ENCODE assay signal across 7 mouse cellular contexts in genomic region chr12:8498591-8499000, GRCm38 (mm10). TPM values are rescaled to one million over a fixed set of nuclear protein-coding genes. Genes with fewer than 3 reads are reported as not detected.
DNase-seq lines count a peak whose midpoint lies in the region; ATAC-seq and TF ChIP-seq lines count a peak whose summit lies in the region.

No protein-coding gene starts in this region.

- no peak for TF ChIP-seq EP300 in heart, postnatal 0 days (IDR thresholded peaks at IDR 0.05; ENCODE audit: low read depth)
- TF ChIP-seq EP300 in stomach, postnatal 0 days (optimal IDR thresholded peaks at IDR 0.05), result no peak

- peaks cover 29% of the 10 kb centered on the region for H3K79me3 ChIP-seq in C2C12 (ENCODE audit: low read depth)

- H3K27ac ChIP-seq in heart, postnatal 0 days (ENCODE audit: low read depth), result peak overlapping the region; percentile 100
- H3K27ac ChIP-seq in midbrain, embryonic 11.5 days (ENCODE audit: low read depth, low read length), result peak overlapping the region; percentile 98
- peak overlapping the region; percentile 100 for H3K27ac ChIP-seq in stomach, postnatal 0 days (replicated peaks)

- peak; percentile 41 for DNase-seq in 416B (ENCODE audit: low read depth)
- peak; percentile 60 for DNase-seq in embryo, embryonic 9.5 days (ENCODE audit: extremely low spot score)
- DNase-seq in heart, postnatal 0 days (ENCODE audit: low spot score), result no peak
- DNase-seq in left cerebral cortex, postnatal 36 days (ENCODE audit: low spot score in 2 of 2), result peak; percentile 47 to 64
- DNase-seq in midbrain, embryonic 11.5 days (ENCODE audit: low spot score, missing footprints), result peak; percentile 97
- DNase-seq in stomach, postnatal 0 days (ENCODE audit: low spot score), result peak; percentile 73

- peak overlapping the region; percentile 97 for H3K9ac ChIP-seq in heart, postnatal 0 days (replicated peaks; ENCODE audit: low read depth, low read length)
- peak overlapping the region; percentile 98 for H3K9ac ChIP-seq in midbrain, embryonic 11.5 days (ENCODE audit: low read length)
- peak overlapping the region; percentile 100 for H3K9ac ChIP-seq in stomach, postnatal 0 days (ENCODE audit: low read length)

- H3K4me2 ChIP-seq in heart, postnatal 0 days (ENCODE audit: low read depth, low read length), result peak overlapping the region; percentile 90
- peak overlapping the region; percentile 95 for H3K4me2 ChIP-seq in midbrain, embryonic 11.5 days
- H3K4me2 ChIP-seq in stomach, postnatal 0 days (replicated peaks; ENCODE audit: low read depth), result peak overlapping the region; percentile 92

- peaks cover 38% of the 10 kb centered on the region for H3K79me2 ChIP-seq in C2C12 (ENCODE audit: control insufficient read depth, insufficient read depth)

- peaks cover 17% of the 10 kb centered on the region for H3K36me3 ChIP-seq in C2C12 (ENCODE audit: control insufficient read depth, insufficient read depth)
- H3K36me3 ChIP-seq in heart, postnatal 0 days (replicated peaks; ENCODE audit: control insufficient read depth, insufficient read depth, low read length), result no peaks in the 10 kb centered on the region
- H3K36me3 ChIP-seq in midbrain, embryonic 11.5 days (ENCODE audit: control insufficient read depth, insufficient read depth, low read length), result no peaks in the 10 kb centered on the region
- H3K36me3 ChIP-seq in stomach, postnatal 0 days (ENCODE audit: control insufficient read depth, insufficient read depth, low read length), result no peaks in the 10 kb centered on the region

- peak overlapping the region; percentile 86 for H3K4me3 ChIP-seq in C2C12 (ENCODE audit: insufficient read depth, poor library complexity, severe bottlenecking)
- peak overlapping the region; percentile 83 for H3K4me3 ChIP-seq in heart, postnatal 0 days (ENCODE audit: low read depth, low read length)
- H3K4me3 ChIP-seq in midbrain, embryonic 11.5 days (ENCODE audit: low read depth, low read length), result peak overlapping the region; percentile 86
- H3K4me3 ChIP-seq in stomach, postnatal 0 days (ENCODE audit: low read depth, low read length), result peak overlapping the region; percentile 92

- H3K4me1 ChIP-seq in heart, postnatal 0 days (ENCODE audit: control insufficient read depth, insufficient read depth), result peaks cover 17% of the 10 kb centered on the region; the same call in 1 of the 2 replicates
- H3K4me1 ChIP-seq in midbrain, embryonic 11.5 days (ENCODE audit: control insufficient read depth, insufficient read depth, low read length), result peaks cover 26% of the 10 kb centered on the region
- H3K4me1 ChIP-seq in stomach, postnatal 0 days (replicated peaks; ENCODE audit: control insufficient read depth, insufficient read depth), result peaks cover 4% of the 10 kb centered on the region; the same call in 1 of the 2 replicates

- no peaks in the 10 kb centered on the region for H3K9me3 ChIP-seq in heart, postnatal 0 days (replicated peaks; ENCODE audit: control insufficient read depth, low read length)
- no peaks in the 10 kb centered on the region for H3K9me3 ChIP-seq in midbrain, embryonic 11.5 days (ENCODE audit: control insufficient read depth, low read length)
- no peaks in the 10 kb centered on the region for H3K9me3 ChIP-seq in stomach, postnatal 0 days (ENCODE audit: control insufficient read depth, low read length)

- ATAC-seq in heart, postnatal 0 days (ENCODE audit: insufficient read depth, low read depth), result no peak
- peak; percentile 5 for ATAC-seq in midbrain, embryonic 11.5 days (ENCODE audit: low FRiP score)
- ATAC-seq in stomach, postnatal 0 days (ENCODE audit: low FRiP score, low TSS enrichment), result no peak

- intact Hi-C loops in left cerebral cortex, postnatal 36 days (cut with DNase I), result loop anchor here (5.0 kb wide), 2 partner anchors 66 to 151 kb away; no protein-coding TSS in a partner anchor

- H3K27me3 ChIP-seq in C2C12 (ENCODE audit: control insufficient read depth, insufficient read depth, insufficient read length), result no peaks in the 10 kb centered on the region
- no peaks in the 10 kb centered on the region for H3K27me3 ChIP-seq in heart, postnatal 0 days (ENCODE audit: control insufficient read depth, insufficient read depth, low read length)
- H3K27me3 ChIP-seq in midbrain, embryonic 11.5 days (ENCODE audit: control insufficient read depth, insufficient read depth, low read length), result no peaks in the 10 kb centered on the region
- H3K27me3 ChIP-seq in stomach, postnatal 0 days (ENCODE audit: control insufficient read depth, insufficient read depth, low read length), result no peaks in the 10 kb centered on the region

- under 1% methylated on average over 12 of the region's 13 CpGs for WGBS in heart, postnatal 0 days
- WGBS in midbrain, embryonic 11.5 days, result 2% methylated on average over 12 of the region's 13 CpGs
- WGBS in stomach, postnatal 0 days, result 5% methylated on average over 9 of the region's 13 CpGs

- H3ac ChIP-seq in C2C12 (ENCODE audit: control insufficient read depth, insufficient read length, low read depth), result peak overlapping the region; percentile 66

- TF ChIP-seq CTCF in C2C12 (IDR thresholded peaks at IDR 0.05; ENCODE audit: control insufficient read depth, insufficient read depth, insufficient read length), result no peak
- peak; percentile 19 for TF ChIP-seq CTCF in heart, postnatal 0 days (IDR thresholded peaks at IDR 0.05; ENCODE audit: low read depth)
- TF ChIP-seq CTCF in stomach, postnatal 0 days (IDR thresholded peaks at IDR 0.05; ENCODE audit: low read depth), result peak; percentile 51

TF ChIP-seq in C2C12, 6 proteins besides CTCF, POLR2A, EP300 and RAD21:
- TF ChIP-seq FOSL1 (IDR thresholded peaks at IDR 0.05; ENCODE audit: insufficient read depth, low read length, poor library complexity, severe bottlenecking), result no peak
- TF ChIP-seq MYOG (IDR thresholded peaks at IDR 0.05; ENCODE audit: control insufficient read depth, extremely low read depth, insufficient read length), result no peak
- no peak for TF ChIP-seq CEBPB (IDR thresholded peaks at IDR 0.05; ENCODE audit: low read depth)
- no peak for TF ChIP-seq MAX (IDR thresholded peaks at IDR 0.05)
- TF ChIP-seq USF1 (IDR thresholded peaks at IDR 0.05; ENCODE audit: low read depth), result no peak
- TF ChIP-seq MYOD1 (IDR thresholded peaks at IDR 0.05; ENCODE audit: control insufficient read depth, insufficient read length, low read depth), result no peak

RNA-seq across cellular contexts. Expression of gene Rhob, which starts 1.2 kb away (rescaled TPM):
- polyA plus RNA-seq in C2C12 (2012; fragmentation: generic; extraction: Trizol), result 130 TPM
- 202 and 228 TPM in 2 replicates for total RNA-seq in heart, postnatal 0 days (2014; rRNA removed; ENCODE audit: low replicate concordance)
- polyA plus RNA-seq in heart, postnatal 0 days (2015; fragmentation: Nextera tagmentation; extraction: Ambion mirVana), result 31.4 and 34.2 TPM in 2 replicates
- 100 to 1,000 TPM; 300 to 353 TPM for total RNA-seq in left cerebral cortex, postnatal 36 days (2021)
- 58.4 and 59.8 TPM in 2 replicates for polyA plus RNA-seq in midbrain, embryonic 11.5 days (2014; fragmentation: Nextera tagmentation; extraction: Ambion mirVana)
- polyA plus RNA-seq in stomach, postnatal 0 days (2015; fragmentation: Nextera tagmentation; extraction: Ambion mirVana), result 32.9 and 39.5 TPM in 2 replicates
